Mouse (Mus musculus): ENCODE measurements around the gene Olfr263.

The Olfr263 gene

DNA sequence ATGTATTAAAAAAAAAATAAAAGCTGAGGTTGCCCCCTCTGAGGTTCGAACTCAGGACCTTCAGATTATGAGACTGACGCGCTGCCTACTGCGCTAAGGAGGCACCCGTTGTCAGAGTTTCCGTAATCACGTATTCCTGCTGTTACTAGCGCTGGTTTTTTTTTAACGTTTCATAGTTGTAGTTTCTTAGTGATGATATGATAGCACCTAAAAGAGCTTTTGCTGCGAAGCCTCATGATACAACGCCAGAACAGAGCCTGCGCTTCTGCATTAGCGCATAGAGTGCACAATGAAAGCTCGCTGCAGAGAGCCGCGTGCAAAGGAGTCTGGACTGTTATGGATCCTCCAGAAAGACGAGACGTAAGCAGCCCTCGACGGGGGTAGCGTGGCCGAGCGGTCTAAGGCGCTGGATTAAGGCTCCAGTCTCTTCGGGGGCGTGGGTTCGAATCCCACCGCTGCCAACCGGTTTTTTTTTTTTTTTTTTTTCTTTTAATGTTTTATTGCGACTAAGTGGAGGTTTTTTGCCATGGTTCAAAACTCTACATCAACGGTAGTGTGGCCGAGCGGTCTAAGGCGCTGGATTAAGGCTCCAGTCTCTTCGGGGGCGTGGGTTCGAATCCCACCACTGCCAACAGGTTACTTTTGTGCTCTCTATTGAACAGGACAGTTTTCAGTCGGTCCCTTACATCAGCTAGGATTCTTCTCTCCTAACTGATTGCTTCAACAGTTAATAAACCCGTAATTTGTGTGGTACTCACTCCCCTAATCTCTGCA is 40.4 kb downstream of the Olfr263 start:
- DNase-seq (ENCODE audit: low spot score in 2 of 2) = peak; percentile 70 to 81

DNA sequence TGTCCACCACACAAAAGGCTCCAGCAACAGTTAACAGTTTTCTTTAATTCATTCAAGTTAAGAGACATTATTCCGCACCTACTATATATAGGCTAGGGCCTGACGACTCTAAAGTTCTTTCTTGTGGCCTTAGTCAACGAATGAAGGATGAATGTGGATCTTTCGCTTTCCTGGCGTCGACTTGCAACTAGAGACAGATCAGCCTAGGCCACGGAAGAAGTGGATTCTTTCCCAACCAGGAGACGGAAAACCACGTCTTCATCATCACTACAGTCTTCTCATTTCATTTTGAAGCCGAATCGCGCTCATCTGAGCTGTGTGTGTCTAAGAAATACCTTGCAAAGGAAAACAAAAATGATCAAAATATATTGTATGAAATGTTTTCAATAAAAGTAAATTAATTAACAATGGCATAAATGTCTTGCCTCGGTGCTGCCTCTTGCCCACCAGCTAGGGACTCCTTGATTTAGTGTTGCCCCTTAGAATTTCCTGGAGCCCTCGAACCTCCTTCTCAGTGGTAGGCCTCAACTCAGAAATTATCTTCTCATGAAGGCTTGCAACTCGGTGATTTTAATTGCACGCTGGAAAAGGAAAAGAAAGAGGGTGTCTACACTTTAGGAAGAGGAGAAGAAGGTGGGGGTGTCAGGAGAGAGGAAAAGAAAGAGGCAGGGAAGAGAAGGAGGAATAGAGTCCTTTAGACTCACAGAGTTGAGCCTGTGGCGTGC is 41.2 kb downstream of the Olfr263 start:
- no peak for DNase-seq (ENCODE audit: low spot score in 2 of 2)

DNA sequence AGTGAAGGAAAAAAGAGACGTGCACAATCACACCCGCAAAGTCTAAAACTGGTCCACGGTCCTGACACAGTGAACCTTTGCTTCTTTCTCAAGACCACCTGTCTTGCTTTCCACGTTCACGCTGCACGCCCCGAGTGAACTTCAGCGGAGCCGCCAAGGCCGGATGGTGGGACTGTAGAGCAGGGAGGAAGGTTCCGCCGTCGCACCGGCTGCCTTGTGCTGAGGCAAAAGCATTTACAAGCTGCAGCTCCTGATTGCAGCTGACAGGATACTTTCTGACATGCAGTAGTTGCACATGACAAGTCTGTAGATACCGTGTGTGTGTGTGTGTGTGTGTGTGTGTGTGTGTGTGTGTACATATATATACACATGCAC is 41.7 kb downstream of the Olfr263 start:
- no peak for DNase-seq (ENCODE audit: low spot score in 2 of 2)

DNA sequence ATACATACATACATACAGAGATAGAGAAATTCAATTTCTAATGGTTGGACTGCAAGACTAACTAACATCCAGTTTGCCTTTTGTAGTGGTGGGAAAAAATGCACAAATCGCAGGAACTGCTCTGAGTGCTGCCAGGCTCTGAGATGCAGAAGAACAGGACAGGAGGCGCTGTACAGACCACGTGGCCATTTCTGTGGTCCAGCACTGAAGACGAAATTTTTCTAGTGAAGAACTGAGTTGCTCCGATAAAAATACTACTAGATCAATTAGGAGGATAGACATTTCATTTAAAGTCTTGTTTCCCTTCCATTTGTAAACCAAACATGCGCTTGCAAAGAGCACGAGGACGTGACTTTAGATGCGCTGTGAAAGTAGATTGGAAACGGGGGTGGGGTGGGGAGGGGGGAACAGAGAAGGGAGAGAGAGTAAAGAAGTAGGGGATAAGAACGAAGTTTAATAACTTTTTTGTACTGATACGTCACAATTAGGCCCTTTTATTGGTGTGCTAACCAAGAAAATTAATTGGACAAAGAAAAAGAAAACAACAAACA is 42.2 kb downstream of the Olfr263 start:
- DNase-seq (ENCODE audit: low spot score in 2 of 2) = no peak

DNA sequence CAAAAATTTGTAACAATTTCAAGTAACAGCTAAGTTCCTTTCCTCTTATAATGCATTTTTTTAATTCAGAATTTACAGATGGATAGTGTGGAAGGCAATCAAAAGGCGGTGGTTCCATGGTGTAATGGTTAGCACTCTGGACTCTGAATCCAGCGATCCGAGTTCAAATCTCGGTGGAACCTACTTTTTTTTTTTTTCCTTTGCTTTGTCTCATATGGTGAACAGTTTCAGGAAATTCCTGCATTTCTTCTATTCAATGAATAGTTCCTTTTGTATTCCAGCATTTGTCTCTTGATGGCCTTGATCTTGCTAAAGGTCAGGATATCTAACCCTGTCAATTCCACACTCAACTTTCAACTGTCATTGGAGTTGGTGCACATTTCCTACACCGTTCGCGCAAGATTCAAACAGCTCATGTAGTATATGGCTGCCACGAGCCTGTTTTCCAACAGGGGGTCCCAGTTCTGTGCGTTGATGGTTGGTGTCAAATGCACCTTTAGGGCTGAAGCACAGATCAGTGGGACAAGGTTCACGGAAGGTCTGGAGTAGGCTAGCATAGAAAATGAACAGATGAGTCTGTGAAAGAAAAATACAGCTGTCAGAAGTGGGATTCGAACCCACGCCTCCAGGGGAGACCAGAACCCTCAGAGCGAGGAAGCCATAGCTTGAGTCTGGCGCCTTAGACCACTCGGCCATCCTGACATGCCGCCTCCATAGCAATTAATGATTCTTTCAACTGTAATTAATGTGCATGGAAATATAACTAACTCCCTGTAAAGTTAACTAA is 43.0 kb downstream of the Olfr263 start:
- peak in 1 of 2 experiments; percentile 64 for DNase-seq (ENCODE audit: low spot score in 2 of 2)

DNA sequence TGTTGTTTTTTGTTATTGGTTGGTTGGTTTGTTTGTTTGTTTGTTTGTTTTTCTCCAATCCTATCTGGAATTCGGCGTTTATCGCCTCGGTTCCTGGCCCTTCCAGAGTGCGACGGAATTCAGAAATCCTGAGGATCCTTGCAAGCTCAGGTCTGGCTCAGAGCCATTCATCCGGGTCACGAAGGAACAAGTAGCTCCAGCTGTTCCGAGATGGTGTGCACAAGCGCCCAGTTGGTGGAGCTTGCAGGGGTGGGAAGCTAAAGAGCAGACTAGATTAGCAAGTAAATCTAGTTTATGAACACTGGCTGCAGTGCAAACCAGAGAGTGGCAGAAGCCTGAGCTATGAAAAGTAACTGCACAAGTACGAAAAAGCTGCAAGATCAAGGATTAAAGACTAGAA is 43.6 kb downstream of the Olfr263 start:
- peak; percentile 68 to 71 for DNase-seq (ENCODE audit: low spot score in 2 of 2)

DNA sequence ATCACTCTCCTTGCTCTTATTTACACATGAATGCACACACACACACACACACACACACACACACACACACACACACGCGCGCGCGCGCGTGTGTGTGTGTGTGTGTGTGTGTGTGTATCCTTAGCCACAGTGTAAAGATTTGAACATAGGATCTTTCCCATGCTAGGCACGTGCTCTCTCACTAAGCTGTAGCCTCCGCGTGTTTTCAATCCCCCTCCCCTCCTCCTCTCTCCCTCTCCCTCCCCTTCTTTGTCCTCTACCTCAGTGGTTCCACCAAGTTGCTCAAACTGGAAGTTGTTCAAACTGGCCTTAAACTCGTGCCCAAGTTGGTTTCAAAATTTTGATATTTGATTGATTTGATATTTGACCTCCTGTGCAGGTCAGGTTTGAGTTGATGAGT is 47.3 kb downstream of the Olfr263 start:
- no peak for DNase-seq (ENCODE audit: low spot score in 2 of 2)

DNA sequence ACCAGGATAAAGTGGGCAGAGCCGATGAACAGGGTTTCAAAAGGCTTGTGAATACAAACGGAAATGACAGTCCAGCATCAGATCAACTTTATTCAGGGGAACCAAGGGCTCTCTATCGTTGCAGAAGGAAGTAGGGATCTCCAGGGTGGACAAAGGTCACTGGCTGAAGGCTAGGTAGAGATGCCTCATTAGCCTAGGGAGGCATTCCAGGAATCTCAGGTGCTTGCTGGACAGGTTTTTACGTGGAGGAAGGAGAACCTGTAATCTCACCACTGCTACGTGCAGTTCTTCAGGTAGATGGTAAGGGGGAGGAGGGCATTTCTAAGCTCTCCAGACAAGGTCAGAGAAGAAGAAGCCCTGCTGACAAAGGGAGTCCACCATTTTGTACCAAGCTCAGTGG is 48.2 kb downstream of the Olfr263 start:
- no peak for DNase-seq (ENCODE audit: low spot score in 2 of 2)

DNA sequence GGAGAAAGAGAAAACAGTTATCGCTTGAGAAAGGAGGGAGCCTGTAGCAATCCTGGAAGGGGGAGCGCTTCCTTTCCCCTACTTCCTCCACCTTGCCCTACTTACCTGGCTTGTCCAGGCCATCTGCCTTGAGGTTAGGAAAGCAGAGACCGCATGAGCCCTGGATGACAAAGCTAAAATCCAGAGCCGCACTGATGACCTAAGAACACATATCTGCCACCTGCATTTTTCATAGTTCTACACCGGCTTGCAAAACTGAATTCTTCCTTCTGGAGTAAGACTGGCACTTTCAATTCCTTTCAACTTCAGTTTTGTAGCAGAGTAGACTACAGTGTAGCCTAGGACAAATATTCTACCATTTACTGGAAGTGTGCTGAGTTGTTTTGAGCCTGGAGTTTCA is 48.9 kb downstream of the Olfr263 start:
- DNase-seq (ENCODE audit: low spot score in 2 of 2) = no peak

DNA sequence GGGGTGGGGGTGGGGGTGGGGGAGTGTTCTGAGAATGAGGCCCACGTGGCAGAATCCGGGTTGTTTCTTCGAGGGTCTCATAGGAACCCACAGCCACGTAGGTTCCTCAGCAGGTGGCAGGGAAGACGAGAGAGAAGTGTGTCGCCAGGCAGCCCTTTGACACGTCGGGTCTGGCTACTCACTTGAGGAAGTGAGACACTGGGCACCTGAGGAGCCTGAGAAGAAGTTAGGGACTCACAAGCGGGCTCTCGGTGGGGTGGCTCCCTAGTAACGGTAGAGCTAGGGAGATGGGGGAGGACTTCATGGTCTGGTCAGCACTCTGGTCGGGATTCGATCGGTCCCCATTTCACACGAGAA is 49.9 kb downstream of the Olfr263 start, which contains the start of gene Trim27:
TSS of gene Trim27 (plus strand) at position 79 of the 357 bp plus-strand sequence.
- peak in 1 of 2 experiments; percentile 33 for DNase-seq (ENCODE audit: low spot score in 2 of 2)

DNA sequence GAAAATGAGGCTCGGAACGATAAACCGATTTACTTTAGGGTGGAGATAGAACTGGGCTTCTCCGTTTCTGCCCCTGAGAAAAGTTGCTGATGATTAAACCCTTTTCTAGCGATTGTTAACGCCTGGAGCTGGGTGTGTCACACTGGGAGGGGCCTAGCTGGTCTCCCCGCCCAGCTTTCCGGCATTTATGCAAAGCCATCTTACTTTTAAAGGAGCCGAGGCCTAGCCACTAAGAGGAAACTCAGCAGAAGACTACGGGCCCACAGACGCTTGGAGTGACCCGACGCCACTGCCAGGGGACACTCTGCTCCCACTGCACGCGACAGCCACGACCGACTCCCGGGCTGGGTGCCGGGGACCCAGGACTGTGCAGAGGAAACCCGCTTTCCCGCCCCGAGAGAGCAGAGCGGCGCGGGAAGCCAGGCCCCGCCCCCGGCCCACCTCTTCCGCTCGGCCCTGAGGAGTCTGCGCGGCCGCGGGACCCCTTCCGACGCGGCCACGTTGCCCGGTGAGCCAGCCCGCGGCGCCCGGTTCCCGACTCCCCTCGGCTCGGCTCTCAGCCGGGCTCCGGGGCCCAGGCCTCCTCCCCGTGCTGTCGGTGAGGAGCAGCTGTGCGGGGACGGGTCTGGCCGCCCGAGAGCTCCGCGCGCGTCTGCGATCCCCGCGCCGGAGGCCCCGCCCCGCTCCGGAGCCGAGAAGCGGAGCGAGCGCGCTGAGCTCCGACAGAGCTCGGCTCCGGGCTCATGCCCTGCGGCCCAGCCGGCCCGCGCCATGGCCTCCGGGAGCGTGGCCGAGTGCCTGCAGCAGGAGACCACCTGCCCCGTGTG is 50.5 kb downstream of the Olfr263 start:
- DNase-seq (ENCODE audit: low spot score in 2 of 2) = peak; percentile 72 to 84

DNA sequence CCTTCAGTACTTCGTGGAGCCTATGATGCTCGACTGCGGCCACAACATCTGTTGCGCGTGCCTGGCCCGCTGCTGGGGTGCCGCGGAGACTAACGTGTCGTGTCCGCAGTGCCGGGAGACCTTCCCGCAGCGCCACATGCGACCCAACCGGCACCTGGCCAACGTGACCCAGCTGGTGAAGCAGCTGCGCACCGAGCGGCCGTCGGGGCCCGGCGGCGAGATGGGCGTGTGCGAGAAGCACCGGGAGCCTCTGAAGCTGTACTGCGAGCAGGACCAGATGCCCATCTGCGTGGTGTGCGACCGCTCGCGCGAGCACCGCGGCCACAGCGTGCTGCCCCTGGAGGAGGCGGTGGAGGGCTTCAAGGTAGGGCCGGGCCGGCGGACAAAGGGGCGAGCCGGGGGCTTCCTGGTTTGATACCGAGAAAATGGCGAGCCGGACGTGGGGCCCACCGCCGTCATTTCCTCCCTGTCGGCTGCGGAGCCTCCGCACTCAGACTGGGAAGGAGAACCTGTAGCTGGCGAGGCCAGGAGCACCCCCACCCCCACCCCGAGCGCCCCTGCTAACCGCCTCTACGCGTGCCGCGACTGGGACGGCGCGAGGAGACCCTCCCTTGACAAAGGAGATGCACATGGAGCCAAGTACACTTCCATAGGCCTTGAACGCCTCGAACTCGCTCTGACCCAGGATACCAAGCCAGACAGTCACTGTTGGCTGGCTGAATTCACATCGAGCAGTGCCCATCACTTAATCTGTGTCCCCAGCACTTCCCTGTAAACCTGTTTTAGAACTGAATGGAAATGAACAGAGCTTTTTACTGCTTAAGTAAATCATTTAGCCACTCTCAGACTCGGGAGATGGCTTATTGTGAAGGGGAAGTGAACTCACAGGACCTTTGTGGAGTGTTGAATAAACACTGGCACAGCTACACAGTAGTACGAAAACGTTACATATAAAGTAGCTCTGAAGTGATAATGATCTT is 51.4 kb downstream of the Olfr263 start:
- DNase-seq (ENCODE audit: low spot score in 2 of 2) = peak; percentile 38 to 58

DNA sequence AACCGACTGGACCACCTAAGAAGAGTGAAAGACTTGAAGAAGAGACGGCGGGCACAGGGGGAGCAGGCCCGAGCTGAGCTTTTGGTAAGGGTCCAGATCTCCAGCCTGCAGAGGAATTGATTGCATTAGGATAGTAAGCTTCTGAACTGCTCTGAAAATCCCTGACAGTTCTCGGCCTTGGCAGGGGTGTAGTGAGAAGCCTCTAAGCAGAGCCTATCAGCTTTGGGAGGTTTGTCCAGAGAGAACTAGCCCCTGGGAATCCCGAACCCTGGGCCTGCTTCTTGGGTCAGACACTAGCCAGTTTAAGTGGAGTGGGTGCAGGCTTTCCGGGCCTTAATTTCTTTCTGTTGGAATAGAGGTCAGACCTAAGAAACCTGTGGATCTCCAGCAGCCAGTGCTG is 52.6 kb downstream of the Olfr263 start:
- no peak for DNase-seq (ENCODE audit: low spot score in 2 of 2)

DNA sequence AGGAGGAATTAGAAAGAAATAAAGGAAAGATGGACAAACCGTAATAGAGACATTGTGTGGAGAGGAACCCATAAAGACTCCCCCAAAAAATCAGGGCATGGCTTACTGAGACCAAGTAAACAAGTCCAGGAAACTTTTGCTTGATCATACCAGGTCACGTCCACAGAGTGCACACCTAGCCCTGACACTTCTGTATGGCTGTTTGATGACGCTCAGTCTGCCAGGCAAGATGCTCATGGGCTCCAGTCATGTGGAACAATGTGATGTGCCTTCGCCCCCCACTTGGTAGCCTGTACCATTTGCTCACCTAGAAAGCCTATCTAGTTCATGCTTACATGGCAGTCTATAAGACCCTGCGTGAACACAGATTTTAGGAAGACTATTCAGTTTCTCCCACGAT is 53.6 kb downstream of the Olfr263 start:
- no peak for DNase-seq (ENCODE audit: low spot score in 2 of 2)

DNA sequence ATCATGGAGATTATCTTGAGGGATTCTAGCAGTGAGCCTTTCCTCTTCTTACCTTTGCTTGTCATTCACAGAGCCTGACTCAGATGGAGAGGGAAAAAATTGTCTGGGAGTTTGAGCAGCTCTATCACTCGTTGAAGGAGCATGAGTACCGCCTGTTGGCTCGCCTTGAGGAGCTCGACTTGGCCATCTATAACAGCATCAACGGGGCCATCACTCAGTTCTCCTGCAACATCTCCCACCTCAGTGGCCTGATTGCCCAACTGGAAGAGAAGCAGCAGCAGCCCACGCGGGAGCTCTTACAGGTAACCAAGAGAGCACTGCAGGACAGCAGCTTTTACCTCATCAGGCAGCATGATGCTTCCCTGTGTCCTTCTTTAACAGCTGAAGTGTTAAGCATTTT is 54.2 kb downstream of the Olfr263 start:
- DNase-seq (ENCODE audit: low spot score in 2 of 2) = no peak

DNA sequence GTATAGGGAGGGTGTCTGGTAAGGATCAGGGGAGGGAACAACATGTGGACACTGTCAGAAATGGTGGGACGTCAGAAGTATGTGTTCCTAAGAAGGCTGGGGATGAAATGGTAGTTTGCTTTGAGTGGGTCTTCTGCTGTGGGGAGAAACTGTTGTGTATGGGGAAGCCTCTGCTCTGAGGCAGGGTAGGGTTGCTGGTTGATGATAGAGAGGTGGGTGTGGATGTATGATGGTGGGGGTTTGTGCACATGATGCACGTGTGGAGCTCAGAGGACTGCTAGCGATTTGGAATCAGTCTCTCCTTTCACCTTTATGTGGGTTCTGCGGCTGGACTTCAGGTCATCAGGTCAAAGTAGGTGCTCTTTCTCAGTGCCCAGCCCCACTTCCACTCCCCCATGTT is 56.1 kb downstream of the Olfr263 start:
- no peak for DNase-seq (ENCODE audit: low spot score in 2 of 2)

Measured in frontal cortex, postnatal 10 days (tissue).